Mouse (Mus musculus): ENCODE data around the gene Caly. TPM values are rescaled to one million over a fixed set of nuclear protein-coding genes. Genes with fewer than 3 reads are reported as not detected.

The Caly gene
- total RNA-seq, 1 experiment, result not detected

DNA sequence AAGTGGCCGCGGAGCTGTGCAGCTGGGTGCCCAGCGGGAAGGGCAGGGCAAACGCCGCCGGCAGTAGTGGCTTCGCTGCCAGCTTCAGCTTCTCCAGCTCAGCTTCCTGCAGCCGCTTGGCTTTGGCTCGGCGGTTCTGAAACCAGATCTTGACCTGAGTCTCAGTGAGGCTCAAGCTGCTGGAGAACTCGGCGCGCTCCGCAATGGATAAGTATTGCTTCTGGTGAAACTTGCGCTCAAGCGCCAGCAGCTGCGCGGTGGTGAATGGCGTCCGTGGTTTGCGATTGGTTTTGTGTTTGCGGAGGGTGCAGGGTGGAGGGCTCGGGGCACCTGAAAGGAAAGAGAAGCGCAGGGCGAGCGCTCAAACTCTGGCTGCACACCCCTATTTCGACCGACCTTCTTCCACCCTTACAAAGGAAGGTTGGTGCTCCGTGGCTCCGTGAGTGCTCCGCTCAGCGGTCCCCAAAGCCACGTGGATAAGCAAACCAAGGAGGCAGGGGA, 34.5 kb downstream of the Caly start:
- no peaks in the 10 kb centered on the region for H3K36me3 ChIP-seq (ENCODE audit: control insufficient read depth, insufficient read depth, low read length, poor library complexity, severe bottlenecking)
- no peak overlapping the region for H3K27ac ChIP-seq (ENCODE audit: insufficient read depth, low read depth, low read length, poor library complexity, severe bottlenecking)
- TF ChIP-seq HCFC1 (IDR thresholded peaks at IDR 0.05; ENCODE audit: borderline replicate concordance, insufficient read depth, low read length), result no peak
- TF ChIP-seq ZNF384 (IDR thresholded peaks at IDR 0.05; ENCODE audit: low read depth, low read length), result no peak
- no peak for TF ChIP-seq CHD2 (IDR thresholded peaks at IDR 0.05; ENCODE audit: low read depth, low read length)
- TF ChIP-seq MAFK (IDR thresholded peaks at IDR 0.05; ENCODE audit: insufficient read depth, low read depth, low read length), result no peak
- TF ChIP-seq ZC3H11A (IDR thresholded peaks at IDR 0.05; ENCODE audit: borderline replicate concordance, low read depth, low read length), result no peak
- no peak for DNase-seq (ENCODE audit: low read depth, low spot score)
- H3K4me1 ChIP-seq (ENCODE audit: control insufficient read depth in 2 of 2, insufficient read depth in 2 of 2, low read length in 2 of 2, poor library complexity in 1 of 2), result no peaks in the 10 kb centered on the region
- H3K4me3 ChIP-seq (ENCODE audit: insufficient read depth in 1 of 2, low read depth in 1 of 2, low read length in 2 of 2, poor library complexity in 1 of 2, severe bottlenecking in 1 of 2), result peak overlapping the region; percentile 54 to 61
- H3K9ac ChIP-seq (ENCODE audit: insufficient read depth, low read depth, low read length, poor library complexity, severe bottlenecking), result 0 out of 2 replicates have a peak overlapping the region, but pooled peaks have one; percentile 5
- no peaks in the 10 kb centered on the region for H3K9me3 ChIP-seq (ENCODE audit: control insufficient read depth, insufficient read depth, low read depth, low read length)
- in situ Hi-C loops (cut with MboI; ENCODE audit: low sequenced_read_pairs in 2 of 2, unreplicated experiment in 2 of 2), result no loop called here

DNA sequence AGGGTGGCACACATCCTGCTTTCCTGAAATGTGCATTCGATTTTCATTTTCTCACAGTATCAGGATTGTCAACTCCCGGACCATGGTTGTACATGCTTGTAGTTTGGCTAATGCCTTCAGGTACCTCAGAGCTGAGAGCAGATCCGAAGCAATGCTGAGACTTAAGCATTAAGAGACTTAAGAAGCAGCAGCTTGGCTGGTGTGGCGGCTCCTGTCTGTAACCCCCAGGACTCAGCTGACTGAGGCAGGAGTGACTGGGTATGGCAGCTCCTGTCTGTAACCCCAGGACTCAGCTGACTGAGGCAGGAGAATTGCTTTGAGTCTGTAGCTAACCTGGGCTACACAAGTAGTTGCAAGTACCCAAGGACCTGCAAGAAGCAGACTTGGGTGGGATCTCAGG, 36.8 kb downstream of the Caly start:
- TF ChIP-seq ZNF384 (IDR thresholded peaks at IDR 0.05; ENCODE audit: low read depth, low read length) (no peak), CHD2 (IDR thresholded peaks at IDR 0.05; ENCODE audit: low read depth, low read length) (no peak), HCFC1 (IDR thresholded peaks at IDR 0.05; ENCODE audit: borderline replicate concordance, insufficient read depth, low read length) (no peak), MAFK (IDR thresholded peaks at IDR 0.05; ENCODE audit: insufficient read depth, low read depth, low read length) (no peak), ZC3H11A (IDR thresholded peaks at IDR 0.05; ENCODE audit: borderline replicate concordance, low read depth, low read length) (no peak)
- Histone ChIP-seq H3K27ac (ENCODE audit: insufficient read depth, low read depth, low read length, poor library complexity, severe bottlenecking) (no peak overlapping the region), H3K4me1 (ENCODE audit: control insufficient read depth in 2 of 2, insufficient read depth in 2 of 2, low read length in 2 of 2, poor library complexity in 1 of 2) (no peaks in the 10 kb centered on the region), H3K9me3 (ENCODE audit: control insufficient read depth, insufficient read depth, low read depth, low read length) (no peaks in the 10 kb centered on the region), H3K9ac (ENCODE audit: insufficient read depth, low read depth, low read length, poor library complexity, severe bottlenecking) (no peak overlapping the region), H3K4me3 (ENCODE audit: insufficient read depth in 1 of 2, low read depth in 1 of 2, low read length in 2 of 2, poor library complexity in 1 of 2, severe bottlenecking in 1 of 2) (no peak overlapping the region), H3K36me3 (ENCODE audit: control insufficient read depth, insufficient read depth, low read length, poor library complexity, severe bottlenecking) (no peaks in the 10 kb centered on the region)
- no peak for DNase-seq (ENCODE audit: low read depth, low spot score)
- in situ Hi-C loops (cut with MboI; ENCODE audit: low sequenced_read_pairs in 2 of 2, unreplicated experiment in 2 of 2), result no loop called here

DNA sequence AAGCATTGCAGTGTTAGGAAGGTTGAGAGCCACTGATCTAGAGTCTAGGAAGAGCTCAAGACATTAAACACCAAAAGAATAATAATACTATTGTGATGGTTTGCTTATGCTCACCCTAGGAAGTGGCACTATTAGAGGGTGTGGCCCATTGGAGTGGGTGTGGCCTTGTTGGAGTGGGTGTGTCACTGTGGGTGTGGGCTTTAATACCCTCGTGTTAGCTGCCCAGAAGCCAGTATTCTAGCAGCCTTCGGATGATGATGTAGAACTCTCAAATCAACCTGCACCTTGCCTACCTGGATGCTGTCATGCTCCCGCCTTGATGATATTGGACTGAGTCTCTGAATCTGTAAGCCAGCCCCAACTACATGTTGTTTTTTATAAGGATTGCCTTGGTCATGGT, 39.6 kb downstream of the Caly start:
- H3K4me3 ChIP-seq (ENCODE audit: insufficient read depth in 1 of 2, low read depth in 1 of 2, low read length in 2 of 2, poor library complexity in 1 of 2, severe bottlenecking in 1 of 2), result no peak overlapping the region

DNA sequence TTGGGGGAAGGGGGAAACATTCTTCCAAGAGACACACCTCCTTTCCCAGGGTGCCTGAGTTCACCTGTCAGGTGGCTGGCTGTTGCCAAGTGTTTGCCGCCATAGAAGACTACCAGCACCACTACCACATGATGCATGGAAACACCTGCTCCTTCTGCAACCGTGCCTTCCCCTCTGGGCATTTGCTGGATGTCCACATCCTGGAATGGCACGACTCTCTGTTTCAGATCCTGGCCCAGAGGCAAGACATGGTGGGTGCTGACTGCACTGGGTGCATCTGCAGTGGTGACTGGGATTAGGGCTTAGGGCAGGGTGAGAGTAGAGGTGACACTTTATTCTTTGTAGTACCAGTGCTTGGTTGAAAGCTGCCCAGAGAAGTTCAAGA, 45.2 kb downstream of the Caly start:
- peaks cover 14% of the 10 kb centered on the region; the same call in 1 of the 2 replicates for H3K36me3 ChIP-seq (ENCODE audit: control insufficient read depth, insufficient read depth, low read length, poor library complexity, severe bottlenecking)
- H3K9me3 ChIP-seq (ENCODE audit: control insufficient read depth, insufficient read depth, low read depth, low read length), result no peaks in the 10 kb centered on the region
- no peak overlapping the region for H3K9ac ChIP-seq (ENCODE audit: insufficient read depth, low read depth, low read length, poor library complexity, severe bottlenecking)
- no peak for DNase-seq (ENCODE audit: low read depth, low spot score)
- no peak for TF ChIP-seq CHD2 (IDR thresholded peaks at IDR 0.05; ENCODE audit: low read depth, low read length)
- peaks cover 0 to 5% of the 10 kb centered on the region in 2 experiments; a peak in 1 of 4 replicates for H3K4me1 ChIP-seq (ENCODE audit: control insufficient read depth in 2 of 2, insufficient read depth in 2 of 2, low read length in 2 of 2, poor library complexity in 1 of 2)
- no peak overlapping the region for H3K27ac ChIP-seq (ENCODE audit: insufficient read depth, low read depth, low read length, poor library complexity, severe bottlenecking)
- H3K4me3 ChIP-seq (ENCODE audit: insufficient read depth in 1 of 2, low read depth in 1 of 2, low read length in 2 of 2, poor library complexity in 1 of 2, severe bottlenecking in 1 of 2), result peak overlapping the region; percentile 89 to 95
- in situ Hi-C loops (cut with MboI; ENCODE audit: low sequenced_read_pairs in 2 of 2, unreplicated experiment in 2 of 2), result no loop called here

More for the DNA sequence above, 39.6 kb downstream of the Caly start:
- Histone ChIP-seq H3K36me3 (ENCODE audit: control insufficient read depth, insufficient read depth, low read length, poor library complexity, severe bottlenecking) (peaks cover 4% of the 10 kb centered on the region; the same call in 1 of the 2 replicates), H3K4me1 (ENCODE audit: control insufficient read depth in 2 of 2, insufficient read depth in 2 of 2, low read length in 2 of 2, poor library complexity in 1 of 2) (no peaks in the 10 kb centered on the region), H3K27ac (ENCODE audit: insufficient read depth, low read depth, low read length, poor library complexity, severe bottlenecking) (no peak overlapping the region), H3K9me3 (ENCODE audit: control insufficient read depth, insufficient read depth, low read depth, low read length) (no peaks in the 10 kb centered on the region), H3K9ac (ENCODE audit: insufficient read depth, low read depth, low read length, poor library complexity, severe bottlenecking) (no peak overlapping the region)
- in situ Hi-C loops (cut with MboI; ENCODE audit: low sequenced_read_pairs in 2 of 2, unreplicated experiment in 2 of 2), result no loop called here
- no peak for DNase-seq (ENCODE audit: low read depth, low spot score)
- no peak for TF ChIP-seq ZNF384 (IDR thresholded peaks at IDR 0.05; ENCODE audit: low read depth, low read length)
- TF ChIP-seq MAFK (IDR thresholded peaks at IDR 0.05; ENCODE audit: insufficient read depth, low read depth, low read length), result no peak
- no peak for TF ChIP-seq ZC3H11A (IDR thresholded peaks at IDR 0.05; ENCODE audit: borderline replicate concordance, low read depth, low read length)
- TF ChIP-seq HCFC1 (IDR thresholded peaks at IDR 0.05; ENCODE audit: borderline replicate concordance, insufficient read depth, low read length), result no peak
- TF ChIP-seq CHD2 (IDR thresholded peaks at IDR 0.05; ENCODE audit: low read depth, low read length), result no peak

Measured in ES-E14 (cell line).